Mouse (Mus musculus) neural tube, embryonic 15.5 days (tissue): ENCODE results near the gene Dpm3. TPM values are rescaled to one million over a fixed set of nuclear protein-coding genes. Genes with fewer than 3 reads are reported as not detected.

Experiments used
- ATAC-seq: fragments of 200-750 bp; cut with Nextera tagmentation; 2 replicates; pipeline ENCODE4 v1.8.0; 2017; ENCODE audit warnings: mild to moderate bottlenecking, moderate TSS enrichment, moderate library complexity; ENCODE audit not compliant: low FRiP score
- H3K27ac ChIP-seq: fragments of 300-500 bp; sonication (generic); replicated peaks from 2 replicates; pipeline ENCODE4 v1.5.1; 2015; ENCODE audit warnings: mild to moderate bottlenecking, inconsistent platforms
- H3K27me3 ChIP-seq: fragments of 300-500 bp; sonication (generic); replicated peaks from 2 replicates; pipeline ENCODE4 v1.6.1; 2015; ENCODE audit warnings: inconsistent platforms
- H3K36me3 ChIP-seq: fragments of 300-500 bp; sonication (generic); 2 replicates; pipeline ENCODE4 v1.6.1; 2015; ENCODE audit warnings: inconsistent platforms
- H3K4me1 ChIP-seq: fragments of 300-500 bp; sonication (generic); 2 replicates; pipeline ENCODE4 v1.6.1; 2015; ENCODE audit warnings: inconsistent platforms
- H3K4me2 ChIP-seq: fragments of 300-500 bp; sonication (generic); 2 replicates; pipeline ENCODE4 v1.6.1; 2015; ENCODE audit warnings: inconsistent platforms, mild to moderate bottlenecking, moderate library complexity
- H3K4me3 ChIP-seq: fragments of 300-500 bp; sonication (generic); replicated peaks from 2 replicates; pipeline ENCODE4 v1.5.1; 2015; ENCODE audit warnings: mild to moderate bottlenecking, inconsistent platforms
- H3K9ac ChIP-seq: fragments of 300-500 bp; sonication (generic); replicated peaks from 2 replicates; pipeline ENCODE4 v1.6.1; 2015; ENCODE audit warnings: mild to moderate bottlenecking, inconsistent platforms
- H3K9me3 ChIP-seq: fragments of 300-500 bp; sonication (generic); replicated peaks from 2 replicates; pipeline ENCODE4 v1.6.1; 2016; ENCODE audit warnings: inconsistent platforms
- WGBS: fragments of 180-500 bp; shearing (Covaris S2); methylation state at CpG from one replicate; pipeline ENCODE4 v1.1.7; 2015; ENCODE audit warnings: mixed read lengths; 5-methylcytosine and 5-hydroxymethylcytosine counted together
- polyA plus RNA-seq: library from polyadenylated mRNA; unstranded; fragments of >200 nt; fragmentation: Nextera tagmentation; extraction: Ambion mirVana; gene quantifications from 2 replicates; pipeline ENCODE4 v1.2.1, GENCODE M21; 2015

Dpm3 gene
- polyA plus RNA-seq, 1 experiment from 2014 or later, result 85.0 TPM

DNA sequence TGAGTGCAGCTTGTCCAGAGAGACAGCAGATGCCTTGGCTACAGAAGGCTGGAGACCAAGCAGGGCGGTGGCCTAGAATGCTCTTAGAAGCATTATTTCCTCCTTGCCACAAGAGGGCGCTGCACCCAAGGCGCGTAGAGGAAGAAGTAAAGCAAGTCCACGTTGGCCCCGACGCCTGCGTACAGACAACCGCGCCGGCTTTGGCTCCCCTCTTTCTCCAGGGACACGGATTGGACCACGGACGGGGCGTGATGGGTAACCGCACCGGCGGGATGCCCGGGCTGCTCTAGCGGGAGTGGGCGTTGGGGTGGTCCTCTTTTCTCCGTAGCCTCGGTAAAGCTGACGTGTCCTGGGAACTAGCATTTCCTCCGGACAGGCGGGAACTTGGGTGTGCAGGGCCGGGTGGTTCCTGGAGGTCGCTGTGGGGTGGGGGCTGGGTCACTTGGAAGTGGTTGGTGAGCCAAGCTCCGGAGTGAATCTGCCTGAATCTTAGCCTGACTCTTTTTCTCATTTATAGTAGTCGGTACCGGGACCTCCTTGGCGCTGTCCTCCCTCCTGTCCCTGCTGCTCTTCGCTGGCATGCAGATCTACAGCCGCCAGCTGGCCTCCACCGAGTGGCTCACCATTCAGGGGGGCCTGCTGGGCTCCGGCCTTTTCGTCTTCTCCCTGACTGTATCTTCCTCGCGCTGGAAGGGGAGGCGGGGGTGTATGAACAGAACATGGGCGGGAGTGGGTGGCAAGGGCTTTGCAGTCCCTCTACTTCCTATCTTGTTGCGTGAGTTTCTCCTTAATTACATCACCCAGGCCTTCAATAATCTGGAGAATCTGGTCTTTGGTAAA lies 12.7 kb upstream of the Dpm3 start, which contains the start of gene Trim46:
Trim46 (minus strand) TSS at position 49 of the 840 bp plus-strand sequence.
- peak within 1 kb of the TSS; percentile 73 for H3K4me2 ChIP-seq
- H3K9ac ChIP-seq, result peak within 1 kb of the TSS; percentile 73
- peaks cover 69% of the 10 kb centered on the region for H3K4me1 ChIP-seq
- peak within 1 kb of the TSS; percentile 95 for H3K27ac ChIP-seq
- no peaks in the 10 kb centered on the region for H3K9me3 ChIP-seq
- peaks cover 20% of the 10 kb centered on the region for H3K36me3 ChIP-seq
- peak within 1 kb of the TSS; percentile 58 for H3K4me3 ChIP-seq
- ATAC-seq, result peak; percentile 74
- H3K27me3 ChIP-seq, result no peaks in the 10 kb centered on the region
- WGBS, result under 1% methylated on average over 41 of the region's 42 CpGs

DNA sequence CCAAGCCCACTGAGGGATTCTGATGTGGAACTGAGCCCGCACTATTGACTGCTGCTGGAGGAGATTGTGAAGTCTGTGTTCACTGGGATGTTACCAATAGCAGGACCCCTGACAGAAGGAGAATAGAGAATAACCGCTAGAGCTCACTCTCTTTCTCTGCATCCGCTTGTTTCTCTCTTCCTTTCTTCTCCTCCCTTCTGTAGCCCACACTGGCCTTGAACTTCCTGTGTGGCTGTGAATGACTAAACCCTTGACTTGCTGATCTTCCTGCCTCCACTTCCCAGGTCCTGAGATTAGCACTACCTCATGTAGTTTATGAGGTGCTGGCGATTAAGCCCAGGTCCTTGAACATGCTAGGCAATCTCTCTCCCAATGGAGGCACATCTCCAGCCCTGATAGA lies 11.7 kb upstream of the Dpm3 start:
- Histone ChIP-seq H3K27ac (no peak overlapping the region), H3K36me3 (peaks cover 11% of the 10 kb centered on the region; the same call in 1 of the 2 replicates), H3K27me3 (peaks cover 5% of the 10 kb centered on the region; the same call in 1 of the 2 replicates), H3K4me3 (peak overlapping the region; percentile 58), H3K4me1 (peaks cover 69% of the 10 kb centered on the region), H3K4me2 (peak overlapping the region; percentile 73), H3K9me3 (no peaks in the 10 kb centered on the region), H3K9ac (peak overlapping the region; percentile 68)
- no peak for ATAC-seq
- 92% methylated on average over 4 of the region's 4 CpGs for WGBS

DNA sequence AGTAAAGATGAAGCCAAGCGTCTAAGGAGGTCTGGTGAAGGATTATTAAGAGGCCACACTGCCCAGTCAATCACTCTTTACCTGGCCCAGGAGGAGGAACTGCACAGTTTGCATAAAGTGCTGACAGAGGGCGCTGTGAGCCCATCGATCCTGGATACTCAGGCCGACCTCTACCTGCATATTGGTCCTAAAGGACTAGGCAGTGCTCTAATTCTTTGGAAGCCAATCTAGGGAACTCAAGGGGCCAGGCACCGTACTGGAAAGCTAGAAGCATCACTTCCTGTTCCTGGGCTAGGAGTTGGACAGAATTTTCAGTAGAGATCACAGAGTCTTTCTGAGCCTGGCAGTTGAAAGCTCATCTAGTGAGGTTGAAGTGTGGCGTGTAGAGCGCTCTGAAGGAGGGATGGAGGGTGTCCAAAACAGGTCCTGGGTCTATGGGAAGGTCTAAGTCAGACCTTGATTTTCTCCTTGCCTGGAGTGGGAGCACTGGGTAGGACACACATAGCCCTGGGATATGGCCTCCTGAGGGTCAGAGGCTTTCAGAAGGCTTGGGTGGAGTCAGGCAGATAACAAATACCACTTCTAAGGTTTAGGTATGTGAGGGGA lies 8.6 kb upstream of the Dpm3 start:
- H3K27me3 ChIP-seq, result peaks cover 5% of the 10 kb centered on the region; the same call in 1 of the 2 replicates

DNA sequence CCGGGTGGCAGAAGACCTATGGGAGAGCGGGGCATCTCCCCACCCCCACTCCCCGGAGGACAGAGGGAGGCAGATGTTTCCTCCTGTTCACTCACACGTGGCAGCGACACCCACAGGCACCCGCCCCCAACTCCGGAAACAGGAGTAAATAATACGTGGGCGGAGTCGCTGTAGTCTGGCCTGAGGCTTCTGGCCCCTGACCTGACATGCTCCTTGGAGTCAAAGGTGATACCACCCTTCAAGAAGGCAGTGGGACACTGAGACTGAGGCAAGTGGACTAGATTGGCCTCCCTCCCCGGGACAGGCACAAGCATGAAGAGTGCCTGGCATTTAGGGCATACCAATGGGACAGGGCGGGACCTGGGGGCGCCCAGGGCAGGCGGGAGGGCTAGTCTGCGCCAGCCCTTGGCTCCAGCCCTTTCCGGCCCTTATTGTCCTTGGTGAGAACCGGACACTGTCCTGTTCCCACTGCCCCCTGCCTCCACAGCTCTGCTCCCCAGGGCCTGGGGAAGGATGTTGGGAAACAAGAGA lies 7.7 kb upstream of the Dpm3 start:
- ATAC-seq, result no peak
- Histone ChIP-seq H3K4me2 (peak overlapping the region; percentile 39), H3K9me3 (no peaks in the 10 kb centered on the region), H3K36me3 (peaks cover 11% of the 10 kb centered on the region; the same call in 1 of the 2 replicates), H3K27ac (no peak overlapping the region; the same call in 1 of the 2 replicates), H3K27me3 (peaks cover 5% of the 10 kb centered on the region; the same call in 1 of the 2 replicates), H3K9ac (0 out of 2 replicates have a peak overlapping the region, but pooled peaks have one; percentile 1), H3K4me1 (peaks cover 37% of the 10 kb centered on the region), H3K4me3 (no peak overlapping the region)
- 10% methylated on average over 17 of the region's 17 CpGs for WGBS

More for the DNA sequence above, 8.6 kb upstream of the Dpm3 start:
- no peak overlapping the region for H3K9ac ChIP-seq
- peaks cover 11% of the 10 kb centered on the region; the same call in 1 of the 2 replicates for H3K36me3 ChIP-seq
- H3K27ac ChIP-seq, result peak overlapping the region; percentile 51; the same call in 1 of the 2 replicates
- no peak for ATAC-seq
- no peaks in the 10 kb centered on the region for H3K9me3 ChIP-seq
- peaks cover 42% of the 10 kb centered on the region for H3K4me1 ChIP-seq
- no peak overlapping the region for H3K4me3 ChIP-seq
- H3K4me2 ChIP-seq, result 0 out of 2 replicates have a peak overlapping the region, but pooled peaks have one; percentile 39
- 24% methylated on average over 7 of the region's 7 CpGs for WGBS

DNA sequence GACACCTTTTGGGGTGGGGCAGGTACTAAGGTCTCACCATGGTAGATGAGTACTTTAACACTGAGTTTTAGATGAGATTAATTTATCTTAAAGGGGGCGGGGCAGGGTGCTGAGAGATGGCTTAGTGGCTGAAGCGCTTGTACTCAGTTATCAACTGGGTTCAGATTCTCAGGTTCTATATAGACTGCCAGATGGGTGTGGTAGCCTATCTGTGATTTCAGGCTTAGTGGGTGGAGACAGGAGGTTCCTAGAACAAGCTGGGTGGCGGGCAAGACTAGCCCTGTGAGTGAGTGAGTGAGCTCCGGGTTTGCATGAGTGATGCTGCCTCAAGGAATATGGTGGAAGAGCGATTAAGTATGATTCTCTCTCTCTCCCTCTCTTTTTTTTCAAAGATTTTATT lies 4.2 kb upstream of the Dpm3 start:
- Histone ChIP-seq H3K4me3 (no peak overlapping the region), H3K36me3 (0 out of 2 replicates have a peak, but pooled peaks cover under 1% of the 10 kb centered on the region), H3K4me1 (peaks cover 22% of the 10 kb centered on the region), H3K9me3 (no peaks in the 10 kb centered on the region), H3K4me2 (no peak overlapping the region), H3K9ac (no peak overlapping the region), H3K27me3 (peaks cover 5% of the 10 kb centered on the region; the same call in 1 of the 2 replicates), H3K27ac (no peak overlapping the region)
- ATAC-seq, result no peak
- WGBS, result 97% methylated on average over 5 of the region's 5 CpGs

DNA sequence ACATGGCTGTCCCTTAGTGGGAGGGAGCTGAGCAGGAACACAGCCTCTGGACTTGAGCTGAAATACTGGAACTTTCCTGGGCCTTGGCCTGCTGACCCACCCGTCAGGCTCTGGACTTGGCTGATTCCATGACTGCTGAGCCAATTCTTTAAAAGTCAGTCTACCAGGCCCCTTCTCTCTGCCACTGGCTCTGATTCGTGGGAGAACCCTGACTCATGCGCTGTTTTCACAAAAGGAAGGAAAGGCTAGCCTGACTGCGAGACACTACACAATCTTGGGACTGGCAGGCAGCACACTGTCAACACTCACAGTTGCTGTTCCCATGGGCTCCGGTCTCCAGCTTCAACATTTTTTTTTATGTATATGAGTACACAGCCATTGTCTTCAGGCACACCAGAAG lies 3.0 kb upstream of the Dpm3 start:
- Histone ChIP-seq H3K4me2 (no peak overlapping the region), H3K27me3 (peaks cover 5% of the 10 kb centered on the region; the same call in 1 of the 2 replicates), H3K4me1 (peaks cover 12% of the 10 kb centered on the region), H3K4me3 (no peak overlapping the region), H3K9ac (no peak overlapping the region), H3K9me3 (no peaks in the 10 kb centered on the region), H3K36me3 (no peaks in the 10 kb centered on the region), H3K27ac (no peak overlapping the region)
- 86% methylated on average over 5 of the region's 5 CpGs for WGBS
- ATAC-seq, result no peak

DNA sequence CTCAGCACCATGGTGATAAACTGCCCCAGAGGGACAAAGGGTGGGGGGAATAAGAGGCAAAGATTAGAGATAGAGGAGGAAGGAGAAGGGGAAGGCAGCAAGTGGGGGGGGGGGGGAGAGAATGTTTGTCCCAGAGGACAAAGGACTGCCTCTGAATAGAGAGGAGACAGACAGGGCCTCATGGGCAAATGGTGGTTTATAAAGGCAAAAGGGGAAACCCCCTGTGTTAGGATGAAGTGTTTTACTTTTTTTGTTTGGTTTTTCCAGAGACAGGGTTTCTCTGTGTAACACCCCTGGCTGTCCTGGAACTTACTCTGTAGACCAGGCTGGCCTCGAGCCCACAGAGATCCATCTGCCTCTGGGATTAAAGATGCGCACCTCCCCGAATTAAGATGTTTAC lies 1.1 kb downstream of the Dpm3 start:
- no peaks in the 10 kb centered on the region for H3K9me3 ChIP-seq
- no peak overlapping the region for H3K27ac ChIP-seq
- no peaks in the 10 kb centered on the region for H3K4me1 ChIP-seq
- no peaks in the 10 kb centered on the region for H3K36me3 ChIP-seq
- no peak overlapping the region for H3K9ac ChIP-seq
- no peaks in the 10 kb centered on the region for H3K27me3 ChIP-seq
- no peak for ATAC-seq
- no peak overlapping the region for H3K4me3 ChIP-seq
- no peak overlapping the region for H3K4me2 ChIP-seq
- WGBS, result 86% methylated on average over 3 of the region's 3 CpGs

DNA sequence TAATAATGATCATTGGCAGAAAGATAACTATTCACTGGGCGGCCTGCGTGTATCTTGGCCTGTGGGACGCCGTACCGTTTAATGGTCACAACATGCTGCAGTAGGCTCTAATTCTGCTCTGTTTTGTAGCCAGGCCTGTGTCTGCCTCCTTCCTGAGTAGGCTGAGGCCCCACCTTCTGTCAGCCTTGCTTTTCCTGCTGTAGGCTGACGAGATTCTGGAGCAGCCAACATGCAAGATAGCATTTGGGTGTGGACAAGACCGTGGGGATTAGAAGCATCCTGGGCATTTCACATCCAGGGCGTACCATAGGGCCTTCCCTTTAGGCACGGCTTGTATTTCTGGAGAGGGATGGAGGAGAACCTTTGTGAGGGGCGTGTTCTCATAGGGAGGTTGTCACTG lies 3.3 kb downstream of the Dpm3 start:
- Histone ChIP-seq H3K36me3 (no peaks in the 10 kb centered on the region), H3K9me3 (no peaks in the 10 kb centered on the region), H3K4me1 (peaks cover 13% of the 10 kb centered on the region), H3K27me3 (no peaks in the 10 kb centered on the region), H3K4me2 (no peak overlapping the region), H3K9ac (no peak overlapping the region), H3K4me3 (no peak overlapping the region), H3K27ac (no peak overlapping the region)
- WGBS, result 79% methylated on average over 10 of the region's 10 CpGs
- ATAC-seq, result no peak

DNA sequence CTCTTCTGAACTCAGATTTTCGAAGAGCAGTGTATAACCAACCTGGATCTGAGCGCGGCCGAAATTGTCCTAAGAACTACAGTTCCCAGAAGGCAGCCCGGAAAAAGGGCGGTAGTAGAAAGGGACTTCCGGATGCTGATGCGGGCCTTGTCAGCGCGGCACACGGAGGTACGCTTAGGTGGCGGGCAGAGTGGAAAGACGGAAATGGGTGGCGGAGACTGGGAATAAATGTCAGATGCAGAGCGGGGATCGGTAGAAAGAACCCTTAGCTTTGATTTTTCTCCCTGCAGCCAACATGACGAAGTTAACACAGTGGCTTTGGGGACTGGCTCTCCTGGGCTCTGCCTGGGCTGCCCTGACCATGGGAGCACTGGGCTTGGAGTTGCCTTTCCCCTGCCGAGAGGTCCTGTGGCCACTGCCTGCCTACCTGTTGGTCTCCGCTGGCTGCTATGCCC lies 7.3 kb downstream of the Dpm3 start:
- Histone ChIP-seq H3K4me2 (peak overlapping the region; percentile 95), H3K36me3 (no peaks in the 10 kb centered on the region), H3K4me1 (peaks cover 49% of the 10 kb centered on the region), H3K9me3 (no peaks in the 10 kb centered on the region), H3K27ac (peak overlapping the region; percentile 85), H3K27me3 (no peaks in the 10 kb centered on the region), H3K9ac (peak overlapping the region; percentile 82), H3K4me3 (peak overlapping the region; percentile 65)
- ATAC-seq, result peak; percentile 90
- WGBS, result under 1% methylated on average over 20 of the region's 20 CpGs

DNA sequence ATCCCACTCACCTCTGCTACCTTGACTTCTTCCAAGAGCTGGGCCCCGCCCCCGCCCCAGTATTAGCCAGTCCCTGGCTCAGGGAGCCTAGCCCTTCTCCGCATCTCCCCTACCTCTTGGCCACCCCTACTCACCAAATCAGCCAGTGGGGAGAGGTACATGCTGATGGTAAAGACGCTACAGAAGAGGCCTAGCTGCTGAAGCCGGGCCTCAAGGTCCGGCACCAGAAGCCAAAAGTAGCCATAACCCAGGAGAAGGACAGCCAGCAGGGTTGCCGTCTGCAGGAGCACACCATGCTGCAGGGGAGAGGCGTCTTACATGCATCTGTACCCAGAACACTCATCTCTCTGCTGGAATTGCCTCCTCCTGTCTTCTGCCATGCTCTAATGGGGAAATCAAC lies 9.8 kb downstream of the Dpm3 start:
- no peak overlapping the region for H3K4me3 ChIP-seq
- 0 out of 2 replicates have a peak overlapping the region, but pooled peaks have one; percentile 61 for H3K9ac ChIP-seq
- H3K27ac ChIP-seq, result peak overlapping the region; percentile 81; the same call in 1 of the 2 replicates
- peaks cover 51% of the 10 kb centered on the region for H3K4me1 ChIP-seq
- H3K36me3 ChIP-seq, result no peaks in the 10 kb centered on the region
- 58% methylated on average over 8 of the region's 8 CpGs for WGBS
- H3K9me3 ChIP-seq, result no peaks in the 10 kb centered on the region
- no peaks in the 10 kb centered on the region for H3K27me3 ChIP-seq
- peak overlapping the region; percentile 70 for H3K4me2 ChIP-seq
- ATAC-seq, result no peak

DNA sequence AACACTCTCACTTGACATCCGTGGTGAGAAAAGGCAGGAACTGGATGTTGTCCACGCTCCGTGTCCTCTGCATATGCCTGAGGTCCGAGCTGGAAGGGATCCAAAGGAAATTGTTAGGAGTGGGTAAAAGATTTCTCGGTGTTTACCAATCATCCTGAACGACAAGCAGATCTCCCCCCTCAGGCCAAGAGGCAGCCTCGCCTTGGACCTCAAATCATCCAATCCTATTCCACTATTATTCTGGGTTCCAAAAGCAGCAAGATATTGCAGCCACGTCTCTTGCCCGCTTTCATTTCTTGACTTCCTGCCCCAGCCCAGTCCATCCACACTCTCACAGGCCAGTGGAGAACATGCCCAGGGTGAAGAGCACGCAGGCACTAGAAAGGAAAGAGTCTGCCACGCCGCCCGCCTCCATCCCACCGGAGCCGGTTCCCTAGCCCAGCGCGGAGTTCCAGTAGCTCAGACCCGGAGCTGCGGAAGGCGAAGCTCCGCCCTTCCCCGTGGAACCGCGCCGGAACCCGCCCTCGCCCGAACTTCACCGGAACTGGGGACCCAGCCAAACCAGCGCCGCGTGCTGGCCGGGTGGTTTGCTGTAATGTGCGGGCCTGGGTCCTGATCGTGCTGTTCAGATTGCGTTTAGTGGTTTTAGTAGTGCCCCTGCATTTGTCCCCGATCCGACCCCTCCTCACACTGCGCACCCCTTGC lies 11.0 kb downstream of the Dpm3 start, which contains the start of gene Slc50a1:
Slc50a1 (minus strand) TSS at position 520 of the 705 bp plus-strand sequence.
- Histone ChIP-seq H3K27ac (peak within 1 kb of the TSS; percentile 81), H3K4me2 (peak within 1 kb of the TSS; percentile 70), H3K9me3 (no peaks in the 10 kb centered on the region), H3K4me1 (peaks cover 51% of the 10 kb centered on the region), H3K4me3 (peak within 1 kb of the TSS; percentile 57), H3K27me3 (no peaks in the 10 kb centered on the region), H3K9ac (peak within 1 kb of the TSS; percentile 61), H3K36me3 (no peaks in the 10 kb centered on the region)
- WGBS, result 3% methylated on average over 39 of the region's 39 CpGs
- ATAC-seq, result peak; percentile 61
